Mouse (Mus musculus) intestine, embryonic 14.5 days (tissue): Measurements from ENCODE around the gene Tmem161b. TPM values are rescaled to one million over a fixed set of nuclear protein-coding genes. Genes with fewer than 3 reads are reported as not detected.
A peak's percentile ranks its signal among the peaks of the same experiment; 100 is the strongest.
"Not testable (repeated sequence)": the region's sequence is repeated elsewhere in the genome, so short reads cannot be mapped to it uniquely, and the experiment has no call there.

Experiments
- ATAC-seq: fragments of 200-750 bp; cut with Nextera tagmentation; replicated peaks from 2 replicates; pipeline ENCODE4 v1.8.0; 2017; ENCODE audit warnings: low read depth, moderate number of reproducible peaks, moderate TSS enrichment, moderate library complexity; ENCODE audit not compliant: low FRiP score, low TSS enrichment
- DNase-seq: peaks from one replicate; pipeline ENCODE4 v3.0.0-alpha.2; 2018; ENCODE audit warnings: low spot score
- H3K27ac ChIP-seq: fragments of 300-500 bp; sonication (generic); 2 replicates; pipeline ENCODE4 v1.5.1; 2014; ENCODE audit warnings: low read depth, mild to moderate bottlenecking, control low read depth
- H3K27me3 ChIP-seq: fragments of 300-500 bp; sonication (generic); replicated peaks from 2 replicates; pipeline ENCODE4 v1.6.1; 2014; ENCODE audit warnings: low read length, control low read depth; ENCODE audit not compliant: control insufficient read depth, insufficient read depth
- H3K36me3 ChIP-seq: fragments of 300-500 bp; sonication (generic); 2 replicates; pipeline ENCODE4 v1.6.1; 2014; ENCODE audit warnings: low read length, control low read depth; ENCODE audit not compliant: control insufficient read depth, insufficient read depth
- H3K4me1 ChIP-seq: fragments of 300-500 bp; sonication (generic); replicated peaks from 2 replicates; pipeline ENCODE4 v1.6.1; 2014; ENCODE audit warnings: low read length, control low read depth, mixed read lengths; ENCODE audit not compliant: control insufficient read depth, insufficient read depth
- H3K4me2 ChIP-seq: fragments of 300-500 bp; sonication (generic); 2 replicates; pipeline ENCODE4 v1.6.1; 2014; ENCODE audit warnings: low read length
- H3K4me3 ChIP-seq: fragments of 300-500 bp; sonication (generic); 2 replicates; pipeline ENCODE4 v1.5.1; 2014; ENCODE audit warnings: low read depth, low read length, control low read depth, mixed read lengths
- H3K9ac ChIP-seq: fragments of 300-500 bp; sonication (generic); 2 replicates; pipeline ENCODE4 v1.6.1; 2014; ENCODE audit warnings: mild to moderate bottlenecking, low read length
- H3K9me3 ChIP-seq: fragments of 300-500 bp; sonication (generic); 2 replicates; pipeline ENCODE4 v1.6.1; 2016; ENCODE audit warnings: low read length, control low read depth; ENCODE audit not compliant: control insufficient read depth
- WGBS: fragments of 180-500 bp; shearing (Covaris S2); extraction: QIAGEN DNeasy Blood & Tissue Kit; methylation state at CpG from one replicate; pipeline ENCODE4 v1.1.7; 2014; 5-methylcytosine and 5-hydroxymethylcytosine counted together
- polyA plus RNA-seq: library from polyadenylated mRNA; unstranded; fragments of >200 nt; fragmentation: Nextera tagmentation; extraction: Ambion mirVana; gene quantifications from 2 replicates; pipeline ENCODE4 v1.2.1, GENCODE M21; 2014

The Tmem161b gene
- polyA plus RNA-seq = 21.6 and 22.5 TPM in 2 replicates

DNA sequence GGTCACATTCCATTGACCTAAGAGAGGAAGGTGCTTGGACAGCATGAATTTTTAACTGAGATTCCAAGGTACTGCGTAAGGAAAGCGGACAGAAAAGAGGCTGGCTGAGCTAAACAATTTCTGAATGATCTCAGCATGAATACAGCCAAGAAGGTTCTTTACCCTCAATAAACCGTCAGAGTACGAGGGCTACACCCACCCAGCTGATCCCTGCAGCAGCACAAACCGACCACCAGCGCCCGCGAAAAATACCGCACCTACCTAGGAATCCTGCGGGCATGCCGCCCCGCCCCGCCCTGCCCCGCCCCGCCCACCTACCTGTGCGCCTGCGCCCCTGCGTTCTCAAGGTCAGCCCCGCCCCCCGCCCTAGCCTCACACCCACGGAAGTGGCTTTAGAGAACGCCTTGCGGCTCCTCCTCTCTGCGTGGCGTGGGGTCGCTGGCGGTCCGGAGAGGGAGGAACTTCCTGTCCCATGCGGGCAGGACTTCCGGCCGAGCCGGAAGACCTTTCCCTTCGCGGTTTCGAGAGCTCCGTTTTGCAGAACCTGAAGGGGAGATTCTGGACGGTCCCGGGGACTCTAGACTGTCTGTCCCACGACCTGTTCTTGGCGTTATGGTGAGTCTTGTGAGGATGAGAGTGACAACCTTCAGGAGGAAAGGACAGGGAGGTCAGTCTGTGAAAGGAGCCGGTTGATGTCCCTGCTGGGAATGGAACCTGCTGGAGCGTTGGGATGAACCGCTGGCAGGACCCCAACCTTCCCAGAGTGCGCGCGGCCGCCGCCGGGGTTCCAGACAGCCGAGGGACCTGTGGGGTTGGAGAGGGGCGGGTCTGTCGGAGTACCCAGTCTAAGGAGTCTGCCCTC is at the start of gene Tmem161b:
Gene Tmem161b, plus strand, starts transcription at position 477 of the 862 bp plus-strand sequence.
- WGBS = under 1% methylated on average over 51 of the region's 52 CpGs
- peak within 1 kb of the TSS; percentile 39; the same call in 1 of the 2 replicates for H3K27ac ChIP-seq

DNA sequence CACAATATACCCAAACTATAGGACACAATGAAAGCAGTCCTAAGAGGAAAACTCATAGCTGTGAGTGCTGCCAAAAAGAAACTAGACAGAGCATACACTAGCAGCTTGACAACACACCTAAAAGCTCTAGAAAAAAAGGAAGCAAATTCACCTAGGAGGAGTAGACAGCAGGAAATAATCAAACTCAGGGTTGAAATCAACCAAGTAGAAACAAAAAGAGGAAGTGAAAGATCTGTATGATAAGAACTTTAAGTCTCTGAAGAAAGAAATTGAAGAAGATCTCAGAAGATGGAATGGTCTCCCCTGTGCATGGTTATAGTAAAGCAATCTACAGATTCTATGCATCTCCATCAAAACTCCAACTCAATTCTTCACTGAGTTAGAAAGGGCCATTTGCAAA is 36.3 kb upstream of the Tmem161b start:
- not testable (repeated sequence) for ATAC-seq, DNase-seq, H3K4me2 ChIP-seq, H3K9ac ChIP-seq, H3K36me3 ChIP-seq, H3K27me3 ChIP-seq, H3K27ac ChIP-seq, H3K9me3 ChIP-seq, H3K4me1 ChIP-seq, H3K4me3 ChIP-seq

More for the DNA sequence above, at the start of gene Tmem161b:
- Histone ChIP-seq H3K4me2 (peak within 1 kb of the TSS; percentile 82), H3K27me3 (no peaks in the 10 kb centered on the region), H3K9me3 (no peaks in the 10 kb centered on the region), H3K4me1 (peaks cover 5% of the 10 kb centered on the region; the same call in 1 of the 2 replicates), H3K4me3 (peak within 1 kb of the TSS; percentile 52), H3K36me3 (no peaks in the 10 kb centered on the region), H3K9ac (peak within 1 kb of the TSS; percentile 71)
- DNase-seq (peak; percentile 87), ATAC-seq (peak; percentile 99)

DNA sequence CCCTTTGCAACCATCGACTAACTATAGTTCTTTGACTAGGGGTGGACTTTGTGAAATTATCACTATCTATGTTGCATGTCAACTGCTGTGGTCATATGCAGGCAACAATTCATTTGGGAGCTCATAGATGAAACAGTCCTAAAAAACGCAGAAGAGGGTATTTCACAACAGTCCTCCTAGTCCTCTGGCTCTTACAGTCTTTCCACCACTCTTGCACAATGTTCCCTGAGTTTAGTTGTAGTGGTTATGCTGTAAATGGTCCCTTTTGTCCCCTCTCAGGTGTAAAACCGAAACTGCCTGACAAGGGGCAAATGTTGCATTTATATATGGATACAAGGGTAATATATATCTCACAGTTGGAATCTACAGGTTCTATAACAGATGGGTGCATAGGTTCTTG is 29.4 kb upstream of the Tmem161b start:
- ATAC-seq (no peak), DNase-seq (no peak)
- Histone ChIP-seq H3K4me2 (no peak overlapping the region), H3K36me3 (no peaks in the 10 kb centered on the region), H3K9ac (no peak overlapping the region), H3K27ac (no peak overlapping the region), H3K27me3 (no peaks in the 10 kb centered on the region), H3K9me3 (no peaks in the 10 kb centered on the region), H3K4me1 (no peaks in the 10 kb centered on the region), H3K4me3 (no peak overlapping the region)
- 77% methylated on average over 3 of the region's 3 CpGs for WGBS

DNA sequence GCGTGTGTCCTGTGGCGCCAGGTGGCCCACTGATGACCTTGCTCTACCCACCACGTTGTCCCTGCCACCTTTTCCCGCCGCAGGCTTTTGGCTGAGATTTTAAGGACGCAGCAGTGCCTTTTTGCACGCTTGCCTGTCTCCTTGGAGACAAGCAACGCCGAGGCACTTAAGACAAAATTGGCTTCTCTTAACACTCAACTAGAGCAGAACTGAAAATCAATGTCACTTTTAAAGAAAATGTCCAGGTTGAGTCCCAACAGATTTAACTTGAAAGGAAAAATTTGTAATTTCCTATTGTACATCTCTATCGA is 541 bp downstream of the Tmem161b start:
- no peaks in the 10 kb centered on the region for H3K27me3 ChIP-seq
- H3K4me2 ChIP-seq = peak overlapping the region; percentile 82
- H3K36me3 ChIP-seq = no peaks in the 10 kb centered on the region
- peak overlapping the region; percentile 52 for H3K4me3 ChIP-seq
- peak overlapping the region; percentile 71 for H3K9ac ChIP-seq
- ATAC-seq (no peak), DNase-seq (no peak)
- H3K4me1 ChIP-seq = peaks cover 5% of the 10 kb centered on the region; the same call in 1 of the 2 replicates
- WGBS = 3% methylated on average over 10 of the region's 10 CpGs
- H3K27ac ChIP-seq = peak overlapping the region; percentile 39; the same call in 1 of the 2 replicates
- no peaks in the 10 kb centered on the region for H3K9me3 ChIP-seq

DNA sequence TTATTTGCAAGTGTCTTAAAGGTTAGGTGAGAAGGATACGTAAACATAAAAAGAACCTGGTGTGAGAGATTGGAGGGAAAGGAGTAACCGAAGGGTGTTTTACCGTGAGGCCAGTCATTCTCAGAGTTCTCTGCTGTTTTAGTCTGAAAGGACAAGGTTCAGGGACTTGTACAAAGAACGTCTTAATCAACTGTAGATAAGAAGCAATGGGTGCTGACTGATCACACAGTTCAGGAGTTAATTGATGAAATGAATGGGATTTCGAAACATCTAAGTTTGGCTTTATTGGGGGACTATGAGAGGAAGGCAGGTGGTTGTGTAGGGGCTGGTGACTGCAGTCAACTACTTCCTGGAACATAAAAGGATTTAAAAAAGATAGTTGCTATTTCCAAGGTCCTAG is 922 bp downstream of the Tmem161b start:
- H3K4me3 ChIP-seq = peak overlapping the region; percentile 52
- no peak for ATAC-seq

DNA sequence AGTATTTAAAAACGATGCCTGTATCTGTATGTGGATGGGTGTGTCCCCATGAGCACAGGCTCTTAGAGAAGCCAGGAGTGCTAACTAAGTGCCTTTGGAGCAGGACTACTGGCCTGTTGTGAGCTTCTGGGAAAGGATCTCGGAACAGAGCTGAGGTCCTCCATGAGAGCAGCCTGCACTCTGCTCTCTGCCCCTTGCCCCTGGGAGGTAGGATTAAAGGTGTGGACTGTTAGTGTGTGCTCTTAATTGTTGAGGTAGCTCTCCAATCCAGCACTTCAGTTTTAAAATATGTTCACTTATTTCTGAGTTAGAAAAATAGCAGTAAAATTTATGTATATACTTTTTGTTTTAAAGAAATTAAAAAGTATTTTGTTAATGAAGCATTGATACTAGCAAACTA is 11.9 kb downstream of the Tmem161b start:
- 80% methylated on average over 2 of the region's 2 CpGs for WGBS
- ATAC-seq = no peak
- H3K4me2 ChIP-seq = no peak overlapping the region

More for the DNA sequence above, 922 bp downstream of the Tmem161b start:
- no peak for DNase-seq
- H3K4me2 ChIP-seq = peak overlapping the region; percentile 82
- H3K9ac ChIP-seq = peak overlapping the region; percentile 71; the same call in 1 of the 2 replicates
- no peak overlapping the region for H3K27ac ChIP-seq
- no peaks in the 10 kb centered on the region for H3K9me3 ChIP-seq
- H3K4me1 ChIP-seq = peaks cover 5% of the 10 kb centered on the region; the same call in 1 of the 2 replicates
- H3K27me3 ChIP-seq = no peaks in the 10 kb centered on the region
- WGBS = 41% methylated on average over 5 of the region's 5 CpGs
- H3K36me3 ChIP-seq = no peaks in the 10 kb centered on the region

DNA sequence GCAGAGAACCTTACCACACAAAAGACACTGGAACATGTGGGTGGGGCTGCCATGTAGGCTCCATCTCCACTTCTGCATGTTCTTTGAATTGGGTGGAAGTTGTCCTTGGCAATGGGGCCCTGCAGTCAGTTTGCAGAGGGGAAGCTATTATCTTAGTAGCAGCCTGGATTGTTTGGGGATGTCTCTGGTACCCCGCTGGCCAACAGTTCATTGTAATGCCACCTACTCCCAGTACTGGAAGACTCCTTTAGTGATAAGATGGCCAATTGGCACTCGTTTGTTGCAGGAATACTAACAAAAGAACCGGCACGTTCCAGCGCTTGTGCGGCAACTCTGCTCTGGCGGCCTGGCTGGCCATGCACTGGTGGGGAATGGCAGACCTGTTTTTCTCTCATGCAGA is 14.7 kb downstream of the Tmem161b start:
- H3K4me1 ChIP-seq = no peaks in the 10 kb centered on the region
- ATAC-seq = no peak
- H3K9me3 ChIP-seq = peaks cover 16% of the 10 kb centered on the region
- H3K27me3 ChIP-seq = no peaks in the 10 kb centered on the region
- H3K4me2 ChIP-seq = no peak overlapping the region
- H3K4me3 ChIP-seq = no peak overlapping the region
- H3K9ac ChIP-seq = no peak overlapping the region
- WGBS = 95% methylated on average over 7 of the region's 7 CpGs
- H3K36me3 ChIP-seq = no peaks in the 10 kb centered on the region
- DNase-seq = no peak
- no peak overlapping the region for H3K27ac ChIP-seq

More for the DNA sequence above, 11.9 kb downstream of the Tmem161b start:
- H3K9ac ChIP-seq = no peak overlapping the region
- H3K9me3 ChIP-seq = peaks cover 16% of the 10 kb centered on the region
- H3K27ac ChIP-seq = no peak overlapping the region
- no peaks in the 10 kb centered on the region for H3K27me3 ChIP-seq
- H3K4me1 ChIP-seq = no peaks in the 10 kb centered on the region
- H3K36me3 ChIP-seq = no peaks in the 10 kb centered on the region
- H3K4me3 ChIP-seq = no peak overlapping the region
- DNase-seq = no peak

DNA sequence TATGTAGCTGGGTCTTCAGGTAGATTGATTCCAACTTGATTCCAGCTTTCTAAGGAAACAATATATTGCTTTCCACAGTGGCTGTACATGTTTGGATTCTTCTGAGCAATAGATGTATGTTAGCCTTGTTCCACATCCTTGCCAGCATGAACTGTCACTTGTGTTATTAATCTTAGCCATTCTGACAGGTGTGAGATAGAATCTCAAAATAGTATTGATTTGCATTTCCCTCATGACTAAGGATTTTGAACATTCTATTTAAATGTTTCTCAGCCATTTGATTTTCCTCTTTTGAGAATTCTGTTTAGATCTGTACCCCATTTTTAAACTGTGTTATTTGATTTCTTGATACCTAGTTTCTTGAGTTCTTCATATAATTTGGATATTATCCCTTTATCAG is 16.1 kb downstream of the Tmem161b start:
- no peaks in the 10 kb centered on the region for H3K4me1 ChIP-seq
- H3K4me2 ChIP-seq = no peak overlapping the region
- no peak for DNase-seq
- H3K36me3 ChIP-seq = no peaks in the 10 kb centered on the region
- no peak overlapping the region for H3K4me3 ChIP-seq
- no peak overlapping the region for H3K27ac ChIP-seq
- no peak for ATAC-seq
- no peaks in the 10 kb centered on the region for H3K27me3 ChIP-seq
- H3K9me3 ChIP-seq = peaks cover 16% of the 10 kb centered on the region
- no peak overlapping the region for H3K9ac ChIP-seq

DNA sequence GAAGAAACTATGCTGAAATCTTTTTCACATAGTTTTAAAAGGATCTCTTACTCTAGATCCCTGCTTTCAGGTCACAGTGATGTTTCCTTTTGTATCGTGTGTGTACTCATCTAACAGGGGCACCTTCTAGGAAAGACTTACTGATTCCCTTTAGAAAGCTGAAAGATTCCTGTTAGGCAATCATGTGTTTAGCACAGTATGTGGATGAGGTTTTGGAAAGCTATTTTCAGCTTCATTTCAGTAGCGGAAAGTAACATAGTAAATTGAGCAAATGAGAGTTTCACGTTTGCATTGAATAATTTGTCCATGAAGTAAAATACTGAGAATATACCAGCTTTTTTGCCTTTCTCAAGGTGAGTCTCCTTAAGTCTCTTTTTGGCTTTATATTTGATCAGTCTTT is 26.0 kb downstream of the Tmem161b start:
- DNase-seq (no peak), ATAC-seq (no peak)
- H3K4me1 ChIP-seq = no peaks in the 10 kb centered on the region
- no peak overlapping the region for H3K4me2 ChIP-seq
- no peaks in the 10 kb centered on the region for H3K36me3 ChIP-seq
- no peaks in the 10 kb centered on the region for H3K9me3 ChIP-seq
- no peak overlapping the region for H3K9ac ChIP-seq
- whole genome bisulfite sequencing = 91% methylated on average over 3 of the region's 3 CpGs
- H3K4me3 ChIP-seq = no peak overlapping the region
- no peak overlapping the region for H3K27ac ChIP-seq
- no peaks in the 10 kb centered on the region for H3K27me3 ChIP-seq
